Mouse (Mus musculus): ENCODE results near the gene Spa17. TPM values are rescaled to one million over a fixed set of nuclear protein-coding genes. Genes with fewer than 3 reads are reported as not detected.
A peak's percentile ranks its signal among the peaks of the same experiment; 100 is the strongest.

Gene Spa17
- 4.4 and 4.8 TPM in 2 replicates for polyA plus RNA-seq (2012; rRNA removed)

GRCm38 (mm10) chr9:37613182-37613910, at the start of gene Spa17:
Gene Spa17 (minus strand): TSS chr9:37613722.
- TF ChIP-seq CTCF (IDR thresholded peaks at IDR 0.05; ENCODE audit: borderline replicate concordance, extremely low read depth, insufficient read depth, insufficient read length) (no peak), POLR2A (IDR thresholded peaks at IDR 0.05; ENCODE audit: borderline replicate concordance, extremely low read depth, insufficient read depth, insufficient read length, poor library complexity, severe bottlenecking) (peak; percentile 22; the same call in 1 of the 2 replicates)
- DNase-seq (ENCODE audit: low read depth) = peak; percentile 97

- TF ChIP-seq CTCF (IDR thresholded peaks at IDR 0.05; ENCODE audit: borderline replicate concordance, extremely low read depth, insufficient read depth, insufficient read length) = no peak
- no peak for TF ChIP-seq POLR2A (IDR thresholded peaks at IDR 0.05; ENCODE audit: borderline replicate concordance, extremely low read depth, insufficient read depth, insufficient read length, poor library complexity, severe bottlenecking)
- DNase-seq (ENCODE audit: low read depth) = no peak
Measured at GRCm38 (mm10) chr9:37663210-37663609, 49.7 kb upstream of the Spa17 start.

- DNase-seq (ENCODE audit: low read depth) = no peak
- TF ChIP-seq CTCF (IDR thresholded peaks at IDR 0.05; ENCODE audit: borderline replicate concordance, extremely low read depth, insufficient read depth, insufficient read length) = no peak
- TF ChIP-seq POLR2A (IDR thresholded peaks at IDR 0.05; ENCODE audit: borderline replicate concordance, extremely low read depth, insufficient read depth, insufficient read length, poor library complexity, severe bottlenecking) = no peak
Measured at GRCm38 (mm10) chr9:37659413-37659812, 45.9 kb upstream of the Spa17 start.

GRCm38 (mm10) chr9:37656931-37657481, 43.5 kb upstream of the Spa17 start, which contains the start of gene Tbrg1:
Gene Tbrg1 (minus strand): TSS chr9:37657312.
- no peak; the same call in 1 of the 2 replicates for TF ChIP-seq POLR2A (IDR thresholded peaks at IDR 0.05; ENCODE audit: borderline replicate concordance, extremely low read depth, insufficient read depth, insufficient read length, poor library complexity, severe bottlenecking)
- TF ChIP-seq CTCF (IDR thresholded peaks at IDR 0.05; ENCODE audit: borderline replicate concordance, extremely low read depth, insufficient read depth, insufficient read length) = peak; percentile 7; the same call in 1 of the 2 replicates
- DNase-seq (ENCODE audit: low read depth) = peak; percentile 92

- TF ChIP-seq POLR2A (IDR thresholded peaks at IDR 0.05; ENCODE audit: borderline replicate concordance, extremely low read depth, insufficient read depth, insufficient read length, poor library complexity, severe bottlenecking) = no peak
- TF ChIP-seq CTCF (IDR thresholded peaks at IDR 0.05; ENCODE audit: borderline replicate concordance, extremely low read depth, insufficient read depth, insufficient read length) = no peak
- DNase-seq (ENCODE audit: low read depth) = no peak
Measured at GRCm38 (mm10) chr9:37656439-37656881, 42.9 kb upstream of the Spa17 start.

GRCm38 (mm10) chr9:37655961-37656360, 42.4 kb upstream of the Spa17 start:
- no peak for DNase-seq (ENCODE audit: low read depth)
- no peak for TF ChIP-seq CTCF (IDR thresholded peaks at IDR 0.05; ENCODE audit: borderline replicate concordance, extremely low read depth, insufficient read depth, insufficient read length)
- TF ChIP-seq POLR2A (IDR thresholded peaks at IDR 0.05; ENCODE audit: borderline replicate concordance, extremely low read depth, insufficient read depth, insufficient read length, poor library complexity, severe bottlenecking) = no peak

GRCm38 (mm10) chr9:37653836-37654235, 40.3 kb upstream of the Spa17 start:
- no peak for DNase-seq (ENCODE audit: low read depth)
- TF ChIP-seq POLR2A (IDR thresholded peaks at IDR 0.05; ENCODE audit: borderline replicate concordance, extremely low read depth, insufficient read depth, insufficient read length, poor library complexity, severe bottlenecking) (no peak), CTCF (IDR thresholded peaks at IDR 0.05; ENCODE audit: borderline replicate concordance, extremely low read depth, insufficient read depth, insufficient read length) (no peak)

- DNase-seq (ENCODE audit: low read depth) = no peak
- TF ChIP-seq POLR2A (IDR thresholded peaks at IDR 0.05; ENCODE audit: borderline replicate concordance, extremely low read depth, insufficient read depth, insufficient read length, poor library complexity, severe bottlenecking) (no peak), CTCF (IDR thresholded peaks at IDR 0.05; ENCODE audit: borderline replicate concordance, extremely low read depth, insufficient read depth, insufficient read length) (no peak)
Measured at GRCm38 (mm10) chr9:37650639-37651038, 37.1 kb upstream of the Spa17 start.

- TF ChIP-seq CTCF (IDR thresholded peaks at IDR 0.05; ENCODE audit: borderline replicate concordance, extremely low read depth, insufficient read depth, insufficient read length) (no peak), POLR2A (IDR thresholded peaks at IDR 0.05; ENCODE audit: borderline replicate concordance, extremely low read depth, insufficient read depth, insufficient read length, poor library complexity, severe bottlenecking) (no peak)
- DNase-seq (ENCODE audit: low read depth) = no peak
Measured at GRCm38 (mm10) chr9:37646246-37646645, 32.7 kb upstream of the Spa17 start.

- TF ChIP-seq POLR2A (IDR thresholded peaks at IDR 0.05; ENCODE audit: borderline replicate concordance, extremely low read depth, insufficient read depth, insufficient read length, poor library complexity, severe bottlenecking) = no peak
- TF ChIP-seq CTCF (IDR thresholded peaks at IDR 0.05; ENCODE audit: borderline replicate concordance, extremely low read depth, insufficient read depth, insufficient read length) = no peak
- no peak for DNase-seq (ENCODE audit: low read depth)
Measured at GRCm38 (mm10) chr9:37638721-37639120, 25.2 kb upstream of the Spa17 start.

- DNase-seq (ENCODE audit: low read depth) = no peak
- TF ChIP-seq CTCF (IDR thresholded peaks at IDR 0.05; ENCODE audit: borderline replicate concordance, extremely low read depth, insufficient read depth, insufficient read length) = no peak
- TF ChIP-seq POLR2A (IDR thresholded peaks at IDR 0.05; ENCODE audit: borderline replicate concordance, extremely low read depth, insufficient read depth, insufficient read length, poor library complexity, severe bottlenecking) = no peak
Measured at GRCm38 (mm10) chr9:37636800-37637542, 23.4 kb upstream of the Spa17 start.
